ENCODE assay signal across 8 mouse cellular contexts in genomic region chr14:21750008-21750880, GRCm38 (mm10). TPM values are rescaled to one million over a fixed set of nuclear protein-coding genes. Genes with fewer than 3 reads are reported as not detected.
DNase-seq lines count a peak whose midpoint lies in the region; ATAC-seq and TF ChIP-seq lines count a peak whose summit lies in the region.

Gene Samd8, plus strand, starts transcription at chr14:21750531.

- H3K27me3 ChIP-seq in ES-Bruce4 (ENCODE audit: control insufficient read depth, insufficient read depth, low read length, poor library complexity, severe bottlenecking) = no peaks in the 10 kb centered on the region
- no peaks in the 10 kb centered on the region for H3K27me3 ChIP-seq in forebrain, embryonic 12.5 days
- no peaks in the 10 kb centered on the region for H3K27me3 ChIP-seq in heart, embryonic 16.5 days (ENCODE audit: control insufficient read depth, insufficient read depth, low read length)
- no peaks in the 10 kb centered on the region for H3K27me3 ChIP-seq in liver, embryonic 14.5 days (ENCODE audit: control insufficient read depth, insufficient read depth, low read length)
- no peaks in the 10 kb centered on the region for H3K27me3 ChIP-seq in stomach, embryonic 16.5 days (ENCODE audit: control insufficient read depth, insufficient read depth, low read length)

- H3K4me2 ChIP-seq in forebrain, embryonic 12.5 days = peak within 1 kb of the TSS; percentile 83
- peak within 1 kb of the TSS; percentile 72 for H3K4me2 ChIP-seq in heart, embryonic 16.5 days (ENCODE audit: low read depth, low read length)
- H3K4me2 ChIP-seq in liver, embryonic 14.5 days (ENCODE audit: low read depth) = peak within 1 kb of the TSS; percentile 84
- H3K4me2 ChIP-seq in stomach, embryonic 16.5 days (ENCODE audit: low read depth, low read length) = peak within 1 kb of the TSS; percentile 89

- H3K9ac ChIP-seq in ES-Bruce4 (ENCODE audit: low read depth, poor library complexity, severe bottlenecking) = peak within 1 kb of the TSS; percentile 91
- peak within 1 kb of the TSS; percentile 79 for H3K9ac ChIP-seq in forebrain, embryonic 12.5 days
- H3K9ac ChIP-seq in heart, embryonic 16.5 days (ENCODE audit: low read length) = peak within 1 kb of the TSS; percentile 89
- peak within 1 kb of the TSS; percentile 92 for H3K9ac ChIP-seq in liver, embryonic 14.5 days (replicated peaks)
- peak within 1 kb of the TSS; percentile 91 for H3K9ac ChIP-seq in stomach, embryonic 16.5 days (ENCODE audit: low read length)

- H3K4me3 ChIP-seq in ES-Bruce4 (ENCODE audit: low read depth, low read length) = peak within 1 kb of the TSS; percentile 85
- peak within 1 kb of the TSS; percentile 76 for H3K4me3 ChIP-seq in forebrain, embryonic 12.5 days (replicated peaks)
- peak within 1 kb of the TSS; percentile 87 for H3K4me3 ChIP-seq in heart, embryonic 16.5 days (ENCODE audit: low read length)
- H3K4me3 ChIP-seq in liver, embryonic 14.5 days (ENCODE audit: insufficient read depth in 1 of 2, low read depth in 2 of 2, low read length in 2 of 2) = peak within 1 kb of the TSS; percentile 89 to 99
- H3K4me3 ChIP-seq in stomach, embryonic 16.5 days (replicated peaks; ENCODE audit: low read length) = peak within 1 kb of the TSS; percentile 83

- H3K4me1 ChIP-seq in ES-Bruce4 (ENCODE audit: control insufficient read depth, insufficient read depth, low read length) = no peaks in the 10 kb centered on the region
- peaks cover 16% of the 10 kb centered on the region for H3K4me1 ChIP-seq in forebrain, embryonic 12.5 days
- peaks cover 10% of the 10 kb centered on the region for H3K4me1 ChIP-seq in heart, embryonic 16.5 days (ENCODE audit: control insufficient read depth, insufficient read depth, low read length)
- H3K4me1 ChIP-seq in liver, embryonic 14.5 days (replicated peaks; ENCODE audit: control insufficient read depth in 2 of 2, insufficient read depth in 2 of 2, low read length in 1 of 2) = peaks cover 16 to 21% of the 10 kb centered on the region in 2 experiments
- peaks cover 14% of the 10 kb centered on the region; the same call in 1 of the 2 replicates for H3K4me1 ChIP-seq in stomach, embryonic 16.5 days (ENCODE audit: control insufficient read depth, insufficient read depth, low read length)

- peak; percentile 80 for TF ChIP-seq POLR2A in ES-Bruce4 (IDR thresholded peaks at IDR 0.05; ENCODE audit: insufficient read depth, low read length)

- no peaks in the 10 kb centered on the region for H3K9me3 ChIP-seq in ES-Bruce4 (replicated peaks; ENCODE audit: control insufficient read depth, insufficient read depth, low read length, poor library complexity, severe bottlenecking)
- H3K9me3 ChIP-seq in forebrain, embryonic 12.5 days = no peaks in the 10 kb centered on the region
- no peaks in the 10 kb centered on the region for H3K9me3 ChIP-seq in heart, embryonic 16.5 days (replicated peaks; ENCODE audit: control insufficient read depth, low read length)
- no peaks in the 10 kb centered on the region for H3K9me3 ChIP-seq in liver, embryonic 14.5 days (ENCODE audit: control insufficient read depth, low read length)
- no peaks in the 10 kb centered on the region for H3K9me3 ChIP-seq in stomach, embryonic 16.5 days (replicated peaks; ENCODE audit: control insufficient read depth, low read length)

- H3K27ac ChIP-seq in ES-Bruce4 (ENCODE audit: insufficient read depth, low read length) = peak within 1 kb of the TSS; percentile 66
- H3K27ac ChIP-seq in forebrain, embryonic 12.5 days = peak within 1 kb of the TSS; percentile 88
- H3K27ac ChIP-seq in heart, embryonic 16.5 days (ENCODE audit: low read length) = peak within 1 kb of the TSS; percentile 84
- peak within 1 kb of the TSS; percentile 35 for H3K27ac ChIP-seq in liver, embryonic 14.5 days
- H3K27ac ChIP-seq in stomach, embryonic 16.5 days (ENCODE audit: low read length) = peak within 1 kb of the TSS; percentile 84

- TF ChIP-seq CTCF in ES-Bruce4 (IDR thresholded peaks at IDR 0.05; ENCODE audit: low read depth, low read length) = no peak
- TF ChIP-seq CTCF in liver, embryonic 14.5 days (IDR thresholded peaks at IDR 0.05; ENCODE audit: low read depth) = no peak

- DNase-seq in c-Kit-positive CD71-positive TER-119-positive erythroid progenitor cells, embryonic 14.5 days (ENCODE audit: low spot score) = peak; percentile 83
- DNase-seq in kidney, postnatal 25 days = peak; percentile 88 to 91
- peak; percentile 70 to 75 (median 71) for DNase-seq in liver, embryonic 14.5 days (ENCODE audit: low read depth in 3 of 3, low spot score in 3 of 3)
- DNase-seq in neural tube, embryonic 10.5 days (ENCODE audit: extremely low spot score, low spot score) = peak; percentile 88

- no peaks in the 10 kb centered on the region for H3K36me3 ChIP-seq in ES-Bruce4 (ENCODE audit: control insufficient read depth, insufficient read depth, low read length, poor library complexity, severe bottlenecking)
- H3K36me3 ChIP-seq in forebrain, embryonic 12.5 days (replicated peaks) = no peaks in the 10 kb centered on the region
- H3K36me3 ChIP-seq in heart, embryonic 16.5 days (ENCODE audit: control insufficient read depth, insufficient read depth) = no peaks in the 10 kb centered on the region
- no peaks in the 10 kb centered on the region for H3K36me3 ChIP-seq in liver, embryonic 14.5 days (replicated peaks; ENCODE audit: control insufficient read depth, insufficient read depth, low read depth)
- no peaks in the 10 kb centered on the region for H3K36me3 ChIP-seq in stomach, embryonic 16.5 days (ENCODE audit: control insufficient read depth, insufficient read depth, low read length)

- TF ChIP-seq EP300 in ES-Bruce4 (IDR thresholded peaks at IDR 0.05; ENCODE audit: insufficient read depth, low read depth, low read length) = no peak
- TF ChIP-seq EP300 in liver, embryonic 14.5 days (IDR thresholded peaks at IDR 0.05; ENCODE audit: low read depth) = no peak

- 8% methylated on average over 52 of the region's 52 CpGs for WGBS in forebrain, embryonic 12.5 days
- 6% methylated on average over 52 of the region's 52 CpGs for WGBS in heart, embryonic 16.5 days
- 6% methylated on average over 50 of the region's 52 CpGs for WGBS in liver, embryonic 14.5 days (ENCODE audit: insufficient replicate concordance)
- 7% methylated on average over 51 of the region's 52 CpGs for WGBS in stomach, embryonic 16.5 days

- ATAC-seq in forebrain, embryonic 12.5 days (ENCODE audit: low FRiP score) = peak; percentile 90
- ATAC-seq in heart, embryonic 16.5 days (replicated peaks; ENCODE audit: extremely low read depth, insufficient read depth, low FRiP score) = peak; percentile 88
- peak; percentile 84 for ATAC-seq in liver, embryonic 14.5 days (ENCODE audit: insufficient read depth)
- peak; percentile 85 for ATAC-seq in stomach, embryonic 16.5 days (ENCODE audit: insufficient read depth, low FRiP score)

RNA-seq across cellular contexts. Expression of gene Samd8, which starts in this region (rescaled TPM):
- polyA plus RNA-seq in ES-Bruce4 (2011; ENCODE audit: insufficient read depth, insufficient read length, low read depth, missing spikeins) = 34.2 and 34.9 TPM in 2 replicates
- polyA plus RNA-seq in forebrain, embryonic 12.5 days (2016; fragmentation: Nextera tagmentation; extraction: Ambion mirVana) = 13.9 and 17.0 TPM in 2 replicates
- polyA plus RNA-seq in heart, embryonic 16.5 days (2015; fragmentation: Nextera tagmentation; extraction: Ambion mirVana) = 8.0 and 9.1 TPM in 2 replicates
- 1.9 and 2.6 TPM in 2 replicates for polyA plus RNA-seq in liver, embryonic 14.5 days (2012; rRNA removed)
- 2.7 TPM in 2 replicates for polyA plus RNA-seq in liver, embryonic 14.5 days (2014; fragmentation: Nextera tagmentation; extraction: Ambion mirVana)
- polyA plus RNA-seq in stomach, embryonic 16.5 days (2015; fragmentation: Nextera tagmentation; extraction: Ambion mirVana) = 12.1 and 13.7 TPM in 2 replicates

Comparison
In these comparisons a context has a peak if more than half of its experiments do, and no peak if none do; other contexts are left out.
1. Peak in every context shown above with its lines: DNase-seq, ATAC-seq, H3K4me3 ChIP-seq and H3K27ac ChIP-seq.
2. H3K27ac ChIP-seq: peak in every context shown above with its lines; median percentile 88 in forebrain, embryonic 12.5 days; 84 in heart, embryonic 16.5 days; 84 in stomach, embryonic 16.5 days; 66 in ES-Bruce4; 35 in liver, embryonic 14.5 days.